Mouse (Mus musculus) olfactory bulb, adult 2 months (tissue): ENCODE measurements around the gene Gm26992.

ENCODE experiments used
- CTCF ChIP-seq: fragments of 200-500 bp; IDR thresholded peaks from 2 replicates; pipeline ENCODE4 v1.5.1; 2012; ENCODE audit warnings: low read depth, mild to moderate bottlenecking, low read length, moderate library complexity; ENCODE audit not compliant: insufficient read depth
- POLR2A ChIP-seq: fragments of 200-500 bp; IDR thresholded peaks from 2 replicates; pipeline ENCODE4 v1.6.1; 2012; ENCODE audit warnings: mild to moderate bottlenecking, low read depth, low read length, moderate library complexity; ENCODE audit not compliant: insufficient read depth

DNA sequence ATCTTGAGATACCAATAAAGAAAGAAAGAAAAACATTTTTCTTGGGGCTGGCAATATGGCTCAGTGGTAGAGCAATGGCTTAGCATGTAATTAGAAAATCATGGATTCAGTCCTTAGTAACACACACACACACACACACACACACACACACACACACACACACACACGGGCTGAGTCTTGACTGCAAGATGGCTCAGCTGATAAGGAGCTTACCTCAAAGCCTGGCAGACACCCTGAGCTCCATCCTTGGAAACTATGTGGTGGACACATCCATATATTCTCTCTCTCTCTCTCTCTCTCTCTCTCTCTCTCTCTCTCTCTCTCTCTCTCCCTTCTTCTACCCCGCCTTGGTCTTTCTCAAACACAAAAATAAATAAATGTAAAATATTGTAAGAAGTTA lies 69.0 kb downstream of the Gm26992 start:
- TF ChIP-seq CTCF (no peak), POLR2A (no peak)
